Mouse (Mus musculus): Measurements from ENCODE around the gene Ccpg1. TPM values are rescaled to one million over a fixed set of nuclear protein-coding genes. Genes with fewer than 3 reads are reported as not detected.

Ccpg1 gene
- total RNA-seq, 2 experiments from 2014 or later, result 160 to 172 TPM

DNA sequence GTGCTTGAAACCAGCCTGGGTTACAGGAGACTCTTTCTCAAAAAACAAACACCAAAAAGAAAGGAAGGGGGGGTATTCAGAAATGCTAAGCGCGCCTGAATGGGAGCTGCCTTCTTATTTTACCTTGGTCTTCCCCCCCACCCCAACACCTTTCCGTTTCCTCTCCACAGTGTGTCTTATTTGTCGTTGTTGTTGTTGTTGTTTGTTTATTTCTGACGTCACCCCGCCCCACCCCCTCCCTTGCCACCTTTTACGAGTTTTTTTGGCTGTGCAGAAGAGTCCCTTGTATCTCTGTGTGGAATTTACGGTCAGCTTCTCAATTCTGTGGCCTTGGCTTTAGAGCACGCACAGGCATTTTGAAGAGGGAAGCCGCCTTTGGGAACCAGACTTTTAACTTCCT, 60.5 kb downstream of the Ccpg1 start:
- DNase-seq, result no peak

DNA sequence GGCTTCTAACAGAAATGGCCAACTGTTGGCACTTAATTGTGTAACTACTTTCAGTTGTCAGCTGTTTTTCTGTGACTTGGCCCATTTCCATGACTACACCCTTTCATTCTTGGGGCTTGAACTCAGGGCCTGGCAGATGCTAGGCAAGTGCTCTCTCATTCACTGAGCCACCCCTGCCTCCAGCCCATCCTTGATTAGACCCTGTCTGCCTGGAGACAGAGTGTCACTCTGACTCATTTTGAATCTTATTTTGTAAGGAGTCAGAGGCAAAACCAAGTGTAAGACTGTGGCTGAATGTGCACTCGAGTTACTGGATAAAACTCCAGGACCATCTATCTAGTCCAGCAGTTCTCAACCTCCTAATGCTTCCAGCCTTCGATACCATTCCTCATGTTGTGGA, 62.7 kb downstream of the Ccpg1 start:
- no peak for DNase-seq

DNA sequence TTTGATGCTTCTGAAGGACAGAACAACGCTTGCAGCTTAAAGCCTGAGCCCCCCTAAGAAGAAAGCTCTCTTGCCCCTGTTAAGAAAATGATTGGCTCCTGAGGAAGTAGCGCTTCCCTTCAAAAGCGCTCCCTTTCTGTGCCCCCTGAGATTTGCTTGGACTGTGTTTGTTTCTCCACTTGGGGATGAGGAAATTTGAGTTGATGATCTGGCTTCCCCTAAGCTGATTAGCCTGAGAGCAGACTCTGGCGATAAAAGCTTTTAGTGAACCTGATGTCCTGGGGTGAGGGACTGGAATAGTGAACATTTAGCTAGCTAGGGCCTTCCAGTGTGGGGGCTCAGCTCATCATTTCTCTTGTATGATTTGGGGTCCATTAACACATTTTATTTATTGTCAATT, 63.7 kb downstream of the Ccpg1 start:
- no peak for DNase-seq

DNA sequence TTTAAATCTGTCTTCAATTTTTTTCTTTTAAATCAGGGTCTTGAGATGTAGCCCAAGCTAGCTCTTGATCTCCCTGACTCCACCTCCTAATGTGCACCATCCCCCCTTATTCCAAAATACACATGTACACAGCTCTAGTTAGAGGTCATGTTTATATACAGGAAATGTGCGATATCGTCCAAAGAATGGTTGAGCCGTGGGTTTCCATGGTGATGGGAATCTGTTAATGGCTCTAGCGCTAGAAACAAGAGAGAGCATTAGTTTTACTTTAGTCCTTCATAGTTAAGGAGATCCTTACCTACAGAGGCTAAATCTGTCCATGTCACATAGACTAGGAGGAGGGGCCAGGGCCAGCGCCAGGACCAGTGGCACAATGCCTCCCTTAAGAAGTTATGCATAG, 64.6 kb downstream of the Ccpg1 start:
- no peak for DNase-seq

DNA sequence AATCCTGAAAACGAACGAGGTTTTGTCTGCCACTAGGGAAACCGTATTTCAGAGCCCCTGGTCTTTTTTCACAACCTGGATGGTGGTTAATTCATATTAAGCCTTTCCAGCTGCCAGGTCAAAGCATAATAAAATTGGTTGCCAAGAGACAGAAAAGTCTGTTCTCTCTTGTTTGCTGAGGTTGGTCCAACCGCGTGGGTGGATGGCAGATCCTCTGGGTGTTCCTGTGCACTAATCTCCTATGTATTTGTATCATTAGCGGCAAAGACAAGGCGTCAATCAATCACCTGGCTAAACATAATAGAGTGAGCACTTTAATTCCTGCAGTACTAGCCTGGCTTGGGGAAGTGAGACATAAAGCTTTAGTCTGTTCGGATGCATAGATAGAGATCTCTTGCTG, 65.4 kb downstream of the Ccpg1 start:
- no peak for DNase-seq

DNA sequence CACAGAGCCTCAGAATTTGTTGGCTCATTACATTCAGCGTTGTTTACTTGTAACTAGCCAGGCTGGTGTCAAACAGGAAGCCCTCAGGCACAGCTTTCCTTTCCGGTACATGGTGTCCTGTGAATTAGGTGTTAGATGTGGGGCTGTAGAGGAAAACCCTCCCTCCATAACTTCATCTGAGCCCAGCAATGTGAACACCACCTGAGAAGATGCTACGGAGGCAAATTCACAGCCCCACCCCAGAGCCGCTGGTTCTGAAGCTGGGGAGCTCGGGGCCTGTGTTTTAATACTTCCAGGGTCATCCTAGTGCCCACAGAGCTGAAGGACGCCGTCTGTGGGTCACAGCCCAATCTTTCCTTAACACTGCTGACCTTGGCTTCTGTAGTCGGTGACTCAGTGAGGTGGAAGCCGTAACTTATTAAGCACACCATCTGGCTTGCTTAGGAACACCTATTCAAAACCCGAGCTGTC, 70.2 kb downstream of the Ccpg1 start:
- no peak for DNase-seq

DNA sequence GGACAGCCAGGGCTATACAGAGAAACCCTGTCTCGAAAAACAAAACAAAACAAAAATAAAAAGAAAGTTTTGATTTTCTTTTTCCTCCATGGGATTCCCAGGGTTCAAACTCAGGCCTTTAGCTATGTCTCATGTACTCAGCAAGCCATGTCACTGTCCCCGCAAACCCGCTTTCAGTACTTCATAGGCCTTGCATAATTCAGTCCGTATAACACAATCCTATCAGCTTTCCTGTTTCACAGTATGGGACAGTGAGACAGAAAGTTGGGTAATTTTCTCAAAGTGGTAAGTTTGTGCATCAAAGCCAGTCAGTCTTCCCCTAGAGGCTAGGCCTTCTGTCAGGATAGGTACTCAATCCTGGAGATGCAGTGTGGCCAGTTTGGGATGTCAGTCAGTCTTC, 74.0 kb downstream of the Ccpg1 start:
- DNase-seq, result no peak

DNA sequence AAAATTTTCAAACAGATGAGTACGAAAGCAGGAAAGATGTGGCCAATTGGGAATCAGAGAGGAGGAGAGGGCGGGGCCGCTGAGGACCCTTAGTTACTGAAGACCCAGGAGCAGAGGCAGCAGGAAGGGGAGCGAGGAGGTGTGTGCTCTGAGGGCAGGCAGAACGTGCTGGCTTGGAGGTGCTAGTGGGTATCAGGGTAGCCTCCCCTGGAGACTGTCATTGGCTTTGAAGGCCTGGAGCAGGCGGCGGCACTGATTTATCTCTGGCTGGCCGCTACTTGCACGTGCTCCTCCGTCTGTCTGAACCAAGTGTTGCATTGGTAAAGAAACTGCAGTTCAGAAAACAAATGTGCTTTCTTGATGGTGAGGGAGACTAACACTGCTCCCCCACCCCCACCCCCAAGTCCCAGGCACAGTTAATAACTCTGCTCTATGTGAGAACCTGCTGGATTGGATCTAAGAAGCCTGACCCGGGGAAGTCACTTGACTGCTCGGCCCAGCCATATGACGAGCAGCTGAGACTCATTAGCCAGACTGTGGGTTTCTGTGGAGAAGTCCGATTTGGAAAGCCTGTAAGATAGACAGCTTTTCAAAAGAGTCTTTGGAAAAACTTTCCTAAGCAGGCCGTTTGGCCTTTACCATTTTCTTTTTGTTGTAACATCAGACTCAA, 78.5 kb downstream of the Ccpg1 start:
- DNase-seq, result no peak

Small RNA genes lying within 50 kb of the gene (microRNA-seq; reads per million reads assigned to microRNA genes)
- 0 reads per million in 2 experiments for gene Gm27353

Other genes starting within 250 kb of the Ccpg1 start
- gene Prtg, start 178.6 kb upstream of the Ccpg1 start, total RNA-seq (2021), result 1 to 10 TPM; 2.3 to 3.0 TPM
- gene Pygo1, start 59.8 kb upstream of the Ccpg1 start, total RNA-seq (2021), result 10 to 100 TPM; 29.5 to 30.8 TPM
- 1 to 10 TPM; 2.2 to 2.6 TPM for gene Dyx1c1, start 26.6 kb upstream of the Ccpg1 start, total RNA-seq (2021)
- under 1 TPM; 0.27 to 0.33 TPM for gene Gm44503, start 26.6 kb upstream of the Ccpg1 start, total RNA-seq (2021)
- gene Ccpg1os, start within 50 bp of the Ccpg1 start, total RNA-seq (2021), result 10 to 100 TPM; 11.0 to 11.7 TPM
- gene Pigb, start 54.9 kb downstream of the Ccpg1 start, total RNA-seq (2021), result 10 to 100 TPM; 12.5 to 15.1 TPM
- gene Rab27a, start 59.4 kb downstream of the Ccpg1 start, total RNA-seq (2021), result 10 to 100 TPM; 12.7 to 17.2 TPM
- gene Khdc3, start 116.4 kb downstream of the Ccpg1 start, total RNA-seq (2021), result 1 to 10 TPM; 6.4 to 8.1 TPM
- gene Gm20509, start 117.0 kb downstream of the Ccpg1 start, total RNA-seq (2021), result not detected
- 10 to 100 TPM; 64.7 to 66.0 TPM for gene Rsl24d1, start 128.0 kb downstream of the Ccpg1 start, total RNA-seq (2021)

Data from layer of hippocampus, postnatal 36 days (tissue).